ENCODE assay signal across 19 mouse cellular contexts in genomic region chr8:12392801-12393200, GRCm38 (mm10). TPM values are rescaled to one million over a fixed set of nuclear protein-coding genes. Genes with fewer than 3 reads are reported as not detected.
DNase-seq lines count a peak whose midpoint lies in the region; ATAC-seq and TF ChIP-seq lines count a peak whose summit lies in the region.
"Had no signal": no experiment of that assay in that cellular context is flagged by ENCODE, and none has a peak within 500 bp of the region (broad histone marks: within the 10 kb centered on the region; RNA-seq: fewer than 3 reads in every experiment).

No protein-coding gene starts in this region.

- no peak overlapping the region for H3K9ac ChIP-seq in intestine, embryonic 14.5 days (ENCODE audit: low read length)
- no peak overlapping the region for H3K9ac ChIP-seq in intestine, embryonic 15.5 days
- no peak overlapping the region for H3K9ac ChIP-seq in forebrain, embryonic 12.5 days
- no peak overlapping the region; the same call in 1 of the 2 replicates for H3K9ac ChIP-seq in forebrain, embryonic 16.5 days (replicated peaks; ENCODE audit: low read depth, low read length)
- no peak overlapping the region for H3K9ac ChIP-seq in kidney, embryonic 14.5 days (ENCODE audit: low read depth, low read length)
- H3K9ac ChIP-seq in liver, embryonic 12.5 days, result no peak overlapping the region
- H3K9ac ChIP-seq: embryonic facial prominence, embryonic 12.5 days; heart, embryonic 15.5 days; hindbrain, embryonic 15.5 days had no signal

- TF ChIP-seq CTCF in brain, embryonic 14.5 days (IDR thresholded peaks at IDR 0.05; ENCODE audit: borderline replicate concordance, extremely low read depth, insufficient read depth, insufficient read length), result no peak

- no peak overlapping the region for H3K27ac ChIP-seq in intestine, embryonic 14.5 days (ENCODE audit: low read depth)
- no peak overlapping the region for H3K27ac ChIP-seq in intestine, embryonic 15.5 days
- peak overlapping the region; percentile 2; the same call in 1 of the 2 replicates for H3K27ac ChIP-seq in forebrain, embryonic 12.5 days
- peak overlapping the region; percentile 41; the same call in 1 of the 2 replicates for H3K27ac ChIP-seq in forebrain, embryonic 16.5 days (ENCODE audit: low read length)
- no peak overlapping the region for H3K27ac ChIP-seq in kidney, embryonic 14.5 days (ENCODE audit: low read depth, low read length)
- no peak overlapping the region for H3K27ac ChIP-seq in liver, embryonic 12.5 days
- H3K27ac ChIP-seq: embryonic facial prominence, embryonic 12.5 days; heart, embryonic 10.5 days; heart, embryonic 15.5 days; hindbrain, embryonic 15.5 days had no signal

- DNase-seq in intestine, embryonic 14.5 days (ENCODE audit: low spot score), result peak; percentile 53
- DNase-seq in brain, embryonic 14.5 days (ENCODE audit: low read depth), result peak; percentile 10
- DNase-seq: adrenal gland, adult 2 months; adrenal gland, postnatal 25 days; cerebellum, adult 8-10 months; cerebellum, postnatal 14 days; gastrocnemius, postnatal 36 days; heart, adult 18-20 months; heart, postnatal 14 days; kidney, adult 11 months had no signal

- peaks cover 100% of the 10 kb centered on the region for H3K27me3 ChIP-seq in intestine, embryonic 14.5 days (replicated peaks; ENCODE audit: control insufficient read depth, insufficient read depth, low read length)
- peaks cover 95% of the 10 kb centered on the region for H3K27me3 ChIP-seq in intestine, embryonic 15.5 days (replicated peaks)
- H3K27me3 ChIP-seq in forebrain, embryonic 12.5 days, result peaks cover 69% of the 10 kb centered on the region
- H3K27me3 ChIP-seq in forebrain, embryonic 16.5 days (replicated peaks; ENCODE audit: control insufficient read depth, insufficient read depth, low read length), result peaks cover 11% of the 10 kb centered on the region
- H3K27me3 ChIP-seq in kidney, embryonic 14.5 days (ENCODE audit: control insufficient read depth, insufficient read depth, low read length), result peaks cover 97% of the 10 kb centered on the region
- peaks cover 100% of the 10 kb centered on the region for H3K27me3 ChIP-seq in liver, embryonic 12.5 days (replicated peaks)

- H3K4me1 ChIP-seq in intestine, embryonic 14.5 days (replicated peaks; ENCODE audit: control insufficient read depth, insufficient read depth, low read length), result 0 out of 2 replicates have a peak, but pooled peaks cover 7% of the 10 kb centered on the region
- H3K4me1 ChIP-seq in intestine, embryonic 15.5 days (replicated peaks), result peaks cover 23% of the 10 kb centered on the region
- H3K4me1 ChIP-seq in forebrain, embryonic 12.5 days, result peaks cover 67% of the 10 kb centered on the region
- peaks cover 42% of the 10 kb centered on the region for H3K4me1 ChIP-seq in forebrain, embryonic 16.5 days (replicated peaks; ENCODE audit: control insufficient read depth, insufficient read depth, low read length)
- peaks cover 11% of the 10 kb centered on the region for H3K4me1 ChIP-seq in kidney, embryonic 14.5 days (ENCODE audit: control insufficient read depth, insufficient read depth, low read length)
- 0 out of 2 replicates have a peak, but pooled peaks cover 19% of the 10 kb centered on the region for H3K4me1 ChIP-seq in liver, embryonic 12.5 days

- H3K36me3 ChIP-seq in intestine, embryonic 14.5 days (ENCODE audit: control insufficient read depth, insufficient read depth, low read length), result no peaks in the 10 kb centered on the region
- no peaks in the 10 kb centered on the region for H3K36me3 ChIP-seq in intestine, embryonic 15.5 days
- H3K36me3 ChIP-seq in forebrain, embryonic 12.5 days (replicated peaks), result no peaks in the 10 kb centered on the region; the same call in 1 of the 2 replicates
- H3K36me3 ChIP-seq in forebrain, embryonic 16.5 days (ENCODE audit: control insufficient read depth, insufficient read depth), result no peaks in the 10 kb centered on the region
- no peaks in the 10 kb centered on the region for H3K36me3 ChIP-seq in kidney, embryonic 14.5 days (ENCODE audit: control insufficient read depth, insufficient read depth, low read length)
- H3K36me3 ChIP-seq in liver, embryonic 12.5 days, result no peaks in the 10 kb centered on the region
- H3K36me3 ChIP-seq: embryonic facial prominence, embryonic 12.5 days; heart, embryonic 10.5 days; heart, embryonic 15.5 days; hindbrain, embryonic 15.5 days had no signal

- no peaks in the 10 kb centered on the region for H3K9me3 ChIP-seq in intestine, embryonic 14.5 days (ENCODE audit: control insufficient read depth, low read length)
- no peaks in the 10 kb centered on the region for H3K9me3 ChIP-seq in intestine, embryonic 15.5 days
- H3K9me3 ChIP-seq in forebrain, embryonic 12.5 days, result no peaks in the 10 kb centered on the region
- H3K9me3 ChIP-seq in forebrain, embryonic 16.5 days (ENCODE audit: control insufficient read depth, low read length), result no peaks in the 10 kb centered on the region
- H3K9me3 ChIP-seq in kidney, embryonic 14.5 days (ENCODE audit: control insufficient read depth, low read length), result no peaks in the 10 kb centered on the region
- no peaks in the 10 kb centered on the region for H3K9me3 ChIP-seq in liver, embryonic 12.5 days (replicated peaks)
- H3K9me3 ChIP-seq: embryonic facial prominence, embryonic 12.5 days; heart, embryonic 10.5 days; heart, embryonic 15.5 days; hindbrain, embryonic 15.5 days had no signal

- no peak for ATAC-seq in intestine, embryonic 14.5 days (replicated peaks; ENCODE audit: low FRiP score, low TSS enrichment, low read depth)
- no peak for ATAC-seq in intestine, embryonic 15.5 days
- ATAC-seq in forebrain, embryonic 12.5 days (ENCODE audit: low FRiP score), result no peak
- no peak for ATAC-seq in forebrain, embryonic 16.5 days
- ATAC-seq in kidney, embryonic 14.5 days (ENCODE audit: low FRiP score, low TSS enrichment), result no peak
- ATAC-seq in liver, embryonic 12.5 days, result no peak

- no peak overlapping the region for H3K4me3 ChIP-seq in intestine, embryonic 14.5 days (ENCODE audit: low read depth, low read length)
- no peak overlapping the region for H3K4me3 ChIP-seq in intestine, embryonic 15.5 days (replicated peaks)
- H3K4me3 ChIP-seq in forebrain, embryonic 12.5 days (replicated peaks), result no peak overlapping the region
- no peak overlapping the region for H3K4me3 ChIP-seq in forebrain, embryonic 16.5 days (replicated peaks; ENCODE audit: low read length)
- no peak overlapping the region for H3K4me3 ChIP-seq in kidney, embryonic 14.5 days (ENCODE audit: low read length)
- no peak overlapping the region for H3K4me3 ChIP-seq in liver, embryonic 12.5 days
- H3K4me3 ChIP-seq: embryonic facial prominence, embryonic 12.5 days; heart, embryonic 10.5 days; heart, embryonic 15.5 days; hindbrain, embryonic 15.5 days had no signal

- whole genome bisulfite sequencing in intestine, embryonic 14.5 days, result 20% methylated on average over 1 of the region's 1 CpGs
- WGBS in intestine, embryonic 15.5 days, result 19% methylated on average over 1 of the region's 1 CpGs
- 33% methylated on average over 1 of the region's 1 CpGs for WGBS in forebrain, embryonic 12.5 days
- WGBS in forebrain, embryonic 16.5 days, result 34% methylated on average over 1 of the region's 1 CpGs
- WGBS in kidney, embryonic 14.5 days, result 19% methylated on average over 1 of the region's 1 CpGs
- WGBS in liver, embryonic 12.5 days (ENCODE audit: insufficient replicate concordance), result 29% methylated on average over 1 of the region's 1 CpGs

- TF ChIP-seq POLR2A in brain, embryonic 14.5 days (IDR thresholded peaks at IDR 0.05; ENCODE audit: borderline replicate concordance, extremely low read depth, insufficient read depth, insufficient read length, poor library complexity, severe bottlenecking), result no peak

- H3K4me2 ChIP-seq in intestine, embryonic 14.5 days (ENCODE audit: low read length), result no peak overlapping the region
- H3K4me2 ChIP-seq in intestine, embryonic 15.5 days (replicated peaks), result no peak overlapping the region
- H3K4me2 ChIP-seq in forebrain, embryonic 12.5 days, result peak overlapping the region; percentile 83
- H3K4me2 ChIP-seq in forebrain, embryonic 16.5 days (ENCODE audit: low read length), result peak overlapping the region; percentile 13
- H3K4me2 ChIP-seq in kidney, embryonic 14.5 days (replicated peaks; ENCODE audit: low read depth, low read length), result no peak overlapping the region
- H3K4me2 ChIP-seq in liver, embryonic 12.5 days, result no peak overlapping the region
- H3K4me2 ChIP-seq: embryonic facial prominence, embryonic 12.5 days; heart, embryonic 15.5 days; hindbrain, embryonic 15.5 days had no signal

RNA-seq across cellular contexts. Expression of gene Sox1, which starts 2.3 kb away (rescaled TPM):
- 0.05 TPM in 1 of 2 replicates, not detected in the other for polyA plus RNA-seq in intestine, embryonic 14.5 days (2014; fragmentation: Nextera tagmentation; extraction: Ambion mirVana)
- not detected in 2 replicates for polyA plus RNA-seq in intestine, embryonic 15.5 days (2015; fragmentation: Nextera tagmentation; extraction: Ambion mirVana)
- polyA plus RNA-seq in brain, embryonic 14.5 days (2012; rRNA removed), result 23.5 and 30.1 TPM in 2 replicates
- 9.6 and 11.0 TPM in 2 replicates for polyA plus RNA-seq in forebrain, embryonic 12.5 days (2016; fragmentation: Nextera tagmentation; extraction: Ambion mirVana)
- 4.4 and 4.5 TPM in 2 replicates for polyA plus RNA-seq in forebrain, embryonic 16.5 days (2015; fragmentation: Nextera tagmentation; extraction: Ambion mirVana)
- not detected in 2 replicates for polyA plus RNA-seq in kidney, embryonic 14.5 days (2014; fragmentation: Nextera tagmentation; extraction: Ambion mirVana)
- not detected in 2 replicates for polyA plus RNA-seq in liver, embryonic 12.5 days (2016; fragmentation: Nextera tagmentation; extraction: Ambion mirVana)
- polyA plus RNA-seq: heart, embryonic 10.5 days; heart, embryonic 15.5 days had no signal

Comparison
In these comparisons a context has a peak if more than half of its experiments do, and no peak if none do; other contexts are left out.
1. H3K27ac ChIP-seq: peak in forebrain, embryonic 12.5 days (single experiment) and forebrain, embryonic 16.5 days (single experiment); none in intestine, embryonic 14.5 days (single experiment), intestine, embryonic 15.5 days (single experiment), kidney, embryonic 14.5 days (single experiment) and liver, embryonic 12.5 days (single experiment).
2. H3K4me2 ChIP-seq: peak in forebrain, embryonic 12.5 days (single experiment) and forebrain, embryonic 16.5 days (single experiment); none in intestine, embryonic 14.5 days (single experiment), intestine, embryonic 15.5 days (single experiment), kidney, embryonic 14.5 days (single experiment) and liver, embryonic 12.5 days (single experiment).